Mouse (Mus musculus) leukemia stem cell, adult 10-12 weeks (primary cell): ENCODE data around the gene Kif23. TPM values are rescaled to one million over a fixed set of nuclear protein-coding genes. Genes with fewer than 3 reads are reported as not detected.

Experiments
- polyA plus RNA-seq: library from polyadenylated mRNA; stranded (reverse); fragments of >175 nt; gene quantifications from 2 replicates; pipeline ENCODE4 v1.2.3, GENCODE M21; 2012; ENCODE audit warnings: low replicate concordance

Kif23 gene
- 12.6 and 19.3 TPM in 2 replicates for polyA plus RNA-seq

DNA sequence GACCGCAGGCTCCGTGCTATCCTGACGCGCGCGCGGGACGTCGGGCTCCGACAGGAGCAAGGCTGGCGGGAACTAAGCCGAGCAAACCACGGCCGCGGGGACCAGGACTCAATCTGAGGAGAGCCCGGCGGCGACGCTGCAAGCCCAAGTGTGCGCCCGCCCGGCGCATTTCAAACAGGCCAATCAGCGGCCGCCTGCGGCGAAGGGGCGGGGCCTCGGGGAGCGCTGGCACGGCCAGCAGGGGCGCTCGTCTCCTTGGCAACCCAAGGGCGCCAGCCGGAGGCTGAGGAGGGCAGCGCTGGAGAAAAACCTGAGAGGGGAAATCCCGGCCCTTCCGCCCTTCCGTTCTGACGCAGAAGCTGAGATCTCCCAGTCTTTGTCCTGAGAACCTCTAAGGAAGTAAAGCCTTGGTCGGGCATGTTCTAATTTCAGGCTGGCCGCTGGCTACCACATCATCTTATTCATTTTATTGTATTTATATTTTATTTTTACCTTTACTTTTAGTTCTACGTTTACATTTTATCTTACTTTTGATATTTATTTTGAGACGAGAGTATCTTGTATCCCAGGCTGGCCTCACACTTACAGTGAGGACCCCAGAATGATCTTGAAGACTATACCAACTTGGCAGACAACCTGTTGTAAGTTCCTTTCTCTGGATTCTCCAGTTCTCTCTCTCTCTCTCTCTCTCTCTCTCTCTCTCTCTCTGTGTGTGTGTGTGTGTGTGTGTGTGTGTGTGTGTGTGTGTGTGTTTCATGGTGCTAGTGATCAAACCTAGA, at the start of gene Kif23:
Gene Kif23, minus strand, starts transcription at position 152 of the 779 bp plus-strand sequence.

DNA sequence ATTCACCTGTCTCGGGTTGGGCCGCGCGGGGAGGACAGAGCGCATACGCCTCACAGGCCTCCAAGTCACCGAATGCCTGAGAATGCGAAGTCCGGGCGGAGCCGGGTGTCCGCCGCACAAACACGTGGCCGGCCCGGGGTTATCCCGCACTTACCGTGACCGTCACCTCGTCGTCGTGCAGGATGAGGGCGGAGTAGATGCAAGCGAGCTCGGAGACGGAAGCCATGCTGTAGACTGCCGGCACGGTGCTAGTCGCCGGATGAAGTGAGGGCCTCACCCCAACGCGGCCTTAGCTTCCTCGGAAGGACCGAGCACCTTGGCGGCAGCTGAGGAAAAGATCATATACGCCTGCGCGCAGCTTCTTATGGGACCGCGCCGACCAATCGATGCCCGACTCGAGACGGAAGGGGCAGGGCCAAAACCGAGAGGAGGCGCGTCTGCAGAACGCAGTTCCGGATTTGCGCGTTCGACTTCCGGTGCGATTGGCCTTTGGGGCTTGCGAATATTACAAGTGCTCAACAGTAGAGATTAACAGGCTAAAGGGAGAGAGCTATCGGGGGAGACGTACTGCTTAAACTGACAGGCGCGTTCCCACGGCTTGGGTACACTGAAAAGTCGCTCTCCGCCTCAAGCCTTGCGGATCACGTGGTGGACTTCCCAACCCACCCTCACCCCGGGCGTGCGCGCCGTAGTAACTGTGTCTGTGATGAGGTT, 32.2 kb downstream of the Kif23 start, which contains the start of gene Rplp1:
Gene Rplp1, minus strand, starts transcription at position 340 of the 714 bp plus-strand sequence.

Other genes starting within 250 kb of the Kif23 start
- gene Rplp1, start 32.2 kb downstream of the Kif23 start, polyA plus RNA-seq, result 2,184 and 38,791 TPM in 2 replicates
- not detected in 2 replicates for gene Paqr5, start 80.1 kb upstream of the Kif23 start, polyA plus RNA-seq
- 4.7 and 12.6 TPM in 2 replicates for gene Glce, start 175.9 kb upstream of the Kif23 start, polyA plus RNA-seq